Mouse (Mus musculus): ENCODE measurements around the gene Aloxe3.

DNA sequence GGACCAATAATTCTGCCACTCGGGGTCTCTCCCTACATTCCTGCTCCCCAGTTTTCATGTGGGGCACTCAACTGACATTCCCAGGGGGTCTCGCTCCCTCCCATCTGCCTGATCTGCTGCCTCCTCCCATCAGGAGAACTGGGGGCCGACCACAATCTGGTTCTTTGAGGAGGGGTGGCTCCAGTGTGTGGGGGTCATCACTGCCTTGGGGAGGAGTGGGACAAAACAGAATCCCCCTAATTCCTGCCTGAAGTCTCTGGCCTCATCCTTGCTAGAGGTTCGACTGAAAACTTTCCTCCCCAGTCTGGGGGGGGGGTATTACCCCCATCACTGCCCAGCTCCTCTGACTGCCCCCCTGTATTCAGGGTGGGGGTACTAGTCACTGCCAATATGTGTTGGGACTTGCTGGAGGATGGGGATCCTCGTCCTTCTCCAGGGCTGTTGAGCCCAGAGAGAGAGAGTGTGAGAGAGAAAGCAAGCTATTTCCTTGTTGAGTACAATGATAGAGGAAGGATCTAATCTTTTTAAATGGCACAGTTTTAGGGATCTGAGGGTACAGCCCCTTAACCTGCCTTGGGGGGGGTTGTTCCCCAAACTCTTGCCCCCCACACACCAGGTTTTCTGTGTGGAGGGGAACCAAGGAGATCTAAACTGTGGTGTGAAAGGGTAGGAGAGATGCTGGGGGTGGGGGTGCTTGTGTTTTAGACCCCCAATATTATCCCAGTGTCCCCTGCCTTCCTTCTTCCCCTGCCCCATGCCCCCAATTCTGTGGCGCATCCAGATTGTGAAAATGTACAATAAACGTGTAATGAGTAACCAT, 33.9 kb upstream of the Aloxe3 start:
- TF ChIP-seq POLR2A (IDR thresholded peaks at IDR 0.05; ENCODE audit: insufficient read length, low read depth) (no peak), TCF12 (IDR thresholded peaks at IDR 0.05; ENCODE audit: insufficient read depth, poor library complexity, severe bottlenecking) (no peak), E2F4 (IDR thresholded peaks at IDR 0.05; ENCODE audit: insufficient read depth) (no peak), MAX (IDR thresholded peaks at IDR 0.05; ENCODE audit: low read depth) (no peak), CEBPB (IDR thresholded peaks at IDR 0.05; ENCODE audit: insufficient read depth, poor library complexity, severe bottlenecking) (no peak), TCF3 (IDR thresholded peaks at IDR 0.05; ENCODE audit: insufficient read length, low read depth) (no peak), REST (IDR thresholded peaks at IDR 0.05; ENCODE audit: insufficient read depth, insufficient read length) (no peak), MYOG (IDR thresholded peaks at IDR 0.05; ENCODE audit: control insufficient read depth in 1 of 3, insufficient read depth in 1 of 3, insufficient read length in 2 of 3, low read depth in 2 of 3) (no peak), USF1 (IDR thresholded peaks at IDR 0.05; ENCODE audit: low read depth) (no peak), MYOD1 (IDR thresholded peaks at IDR 0.05; ENCODE audit: control insufficient read depth in 1 of 3, insufficient read length in 2 of 3, low read depth in 2 of 3) (no peak)

Measured in myocyte (in vitro differentiated cells).